Mouse (Mus musculus): ENCODE results near the gene Rps27a.

Gene Rps27a

DNA sequence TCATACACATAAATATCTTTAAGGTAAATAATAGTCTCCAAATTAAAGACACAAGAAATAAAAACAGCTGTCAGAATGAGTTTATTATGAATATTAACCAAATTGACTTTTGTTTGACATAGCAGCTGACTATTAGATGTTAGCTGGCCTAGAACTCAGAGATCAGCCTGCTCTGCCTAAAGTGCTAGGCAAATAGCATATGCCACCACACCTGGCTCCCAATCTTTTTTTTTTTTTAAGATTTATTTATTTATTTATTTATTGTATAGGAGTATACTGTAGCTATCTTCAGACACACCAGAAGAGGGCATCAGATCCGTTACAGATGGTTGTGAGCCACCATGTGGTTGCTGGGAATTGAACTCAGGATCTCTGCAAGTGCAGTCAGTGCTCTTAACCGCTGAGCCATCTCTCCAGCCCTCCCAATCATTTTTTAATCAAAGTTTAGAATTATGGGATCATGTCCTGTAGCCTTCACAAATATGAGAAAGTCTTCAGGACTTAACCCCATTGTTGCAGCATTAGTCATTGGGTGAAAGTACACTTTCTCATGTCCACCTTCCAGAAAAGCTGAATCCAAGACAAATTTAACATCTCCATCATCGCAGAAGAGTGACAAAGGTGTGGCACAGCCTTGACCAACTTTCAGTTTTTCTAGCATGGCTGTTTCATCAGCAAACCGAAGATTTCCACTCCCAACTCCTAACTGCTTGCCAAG lies 34.9 kb downstream of the Rps27a start:
- no peak for DNase-seq

DNA sequence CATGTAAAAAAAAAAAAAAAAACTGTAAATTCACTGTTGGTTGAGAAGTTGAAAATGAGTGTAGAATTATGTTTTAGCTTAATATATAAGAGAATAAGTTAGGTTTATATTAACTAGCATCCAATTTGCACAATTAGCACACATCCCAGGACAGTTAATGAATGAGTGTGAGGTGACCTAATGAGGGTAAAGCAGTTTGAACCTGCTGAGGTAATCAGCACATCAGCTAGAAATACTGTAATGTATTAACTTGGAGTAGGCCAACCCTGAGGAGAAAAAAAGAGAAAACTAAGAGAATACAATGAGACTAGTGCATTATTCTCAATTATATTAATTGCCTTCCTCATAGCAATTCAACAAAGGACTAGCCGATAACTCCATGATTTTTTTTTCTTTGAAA lies 38.5 kb downstream of the Rps27a start:
- DNase-seq, result no peak

DNA sequence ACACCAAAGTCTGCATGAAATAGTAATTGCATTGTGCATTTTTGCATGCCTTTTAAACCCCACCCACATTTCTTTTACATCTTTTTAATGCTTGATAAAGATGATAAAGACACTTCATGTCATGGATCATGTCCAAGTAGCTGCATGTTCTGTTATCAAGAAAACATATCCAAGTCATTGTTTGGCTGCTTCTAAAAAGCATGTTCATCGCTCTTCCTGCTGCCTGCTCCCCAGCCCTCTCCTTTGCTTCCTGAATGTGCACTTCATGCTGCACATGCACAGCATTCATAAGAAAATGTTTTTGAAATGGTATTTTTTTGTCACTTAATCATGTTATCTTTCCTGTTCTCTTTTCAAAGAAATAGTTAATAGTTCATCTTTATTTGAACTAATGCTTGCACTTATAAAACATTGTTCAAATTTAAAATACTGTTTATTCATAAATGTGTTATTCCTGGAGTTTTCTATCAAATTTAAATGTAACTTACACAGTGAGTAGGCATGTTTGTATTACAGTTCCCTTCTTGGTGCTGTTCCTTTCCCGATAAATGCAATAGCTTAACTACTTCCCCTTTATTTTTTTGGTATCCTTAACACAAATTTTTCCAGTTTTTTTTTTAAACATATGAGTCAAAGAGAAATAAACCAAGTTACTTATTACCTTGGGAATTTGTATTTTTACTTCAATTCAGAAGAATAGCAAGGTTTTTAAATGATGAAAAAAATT lies 42.8 kb downstream of the Rps27a start:
- DNase-seq, result no peak

DNA sequence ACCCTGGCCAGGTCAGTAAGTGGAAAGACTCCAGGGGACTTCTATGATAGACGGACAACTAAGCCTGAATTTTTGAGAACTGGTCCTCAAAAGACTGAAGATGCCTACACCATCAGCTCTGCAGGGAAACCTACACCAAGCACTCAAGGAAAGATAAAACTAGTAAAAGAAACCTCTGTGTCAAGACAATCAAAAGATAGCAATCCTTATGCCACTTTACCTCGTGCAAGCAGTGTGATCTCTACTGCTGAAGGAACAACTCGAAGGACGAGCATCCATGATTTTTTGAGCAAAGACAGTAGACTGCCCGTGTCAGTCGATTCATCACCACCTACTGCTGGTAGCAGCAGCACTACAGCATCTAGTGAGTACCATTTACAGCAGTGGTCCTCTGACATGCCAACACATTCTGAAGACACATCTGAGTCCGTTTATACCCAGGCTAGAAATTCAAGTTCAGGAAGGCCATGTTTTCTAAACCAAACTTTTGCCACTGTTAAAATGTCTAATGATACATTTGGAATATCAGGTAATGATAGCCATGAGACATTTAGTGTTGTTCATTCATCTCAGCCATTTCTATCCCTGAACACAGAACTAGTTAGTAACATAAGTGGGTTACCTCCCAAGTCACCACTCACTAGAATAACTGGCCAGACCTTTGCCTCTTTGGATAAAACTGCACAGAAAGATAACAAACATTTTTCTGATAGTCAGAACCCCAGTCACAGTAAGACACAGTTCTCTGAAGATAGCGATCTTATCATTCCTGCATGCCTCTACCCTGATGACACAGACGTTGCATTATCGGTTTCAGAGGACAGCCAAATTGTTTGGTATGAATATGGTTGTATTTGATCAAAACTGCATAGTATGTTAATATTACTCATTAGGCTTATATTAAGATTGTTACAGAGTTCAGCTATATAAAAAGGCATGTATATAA lies 43.7 kb downstream of the Rps27a start:
- DNase-seq, result no peak

DNA sequence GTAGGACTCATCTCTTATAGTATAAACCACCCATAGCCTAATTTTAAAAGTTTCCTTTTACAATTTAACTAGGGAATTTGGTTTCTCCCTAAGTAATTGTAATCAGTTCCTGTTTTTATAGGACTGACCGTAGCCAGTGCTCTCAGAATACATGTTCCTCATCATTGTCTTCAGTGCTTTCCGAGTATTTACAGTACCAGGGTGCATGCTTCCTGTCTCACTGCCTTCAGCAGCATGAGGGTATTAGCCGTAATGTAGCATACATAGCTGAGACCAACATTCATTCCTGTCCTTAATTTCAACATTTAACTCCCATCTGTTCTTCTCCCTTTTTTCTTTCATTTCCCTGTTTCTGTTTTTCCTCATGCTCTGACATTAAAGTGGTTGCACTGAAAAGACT lies 50.9 kb downstream of the Rps27a start:
- no peak for DNase-seq

Measured in lung, adult 18-20 months (tissue).